Comparison of ENCODE assay signal across 24 mouse cellular contexts in the genomic region with DNA sequence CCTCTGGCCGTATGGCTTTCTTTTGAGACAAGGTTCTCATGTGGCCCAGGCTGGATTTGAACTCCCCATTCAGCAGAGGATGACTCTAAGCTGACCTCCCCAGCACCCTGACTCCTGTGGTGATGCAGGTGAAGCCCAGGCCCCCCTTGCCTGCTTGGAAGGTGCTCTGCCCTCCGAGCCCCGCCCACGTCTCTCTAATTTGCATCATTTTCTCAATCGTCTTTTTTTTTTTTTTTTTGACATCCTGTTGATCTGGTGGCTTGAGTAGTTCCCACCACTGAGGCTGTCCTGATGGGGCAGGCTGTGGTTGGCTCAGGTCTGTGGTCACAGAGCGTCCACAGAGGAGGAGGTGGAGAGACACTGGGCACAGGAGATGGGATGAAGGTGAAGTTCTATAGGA. TPM values are rescaled to one million over a fixed set of nuclear protein-coding genes. Genes with fewer than 3 reads are reported as not detected.
DNase-seq lines count a peak whose midpoint lies in the region; ATAC-seq and TF ChIP-seq lines count a peak whose summit lies in the region.
"Had no signal": no experiment of that assay in that cellular context is flagged by ENCODE, and none has a peak within 500 bp of the region (broad histone marks: within the 10 kb centered on the region; RNA-seq: fewer than 3 reads in every experiment).

No protein-coding gene starts in this region.

- H3K4me3 ChIP-seq in bone marrow, adult 2 months (replicated peaks; ENCODE audit: control insufficient read depth, low read depth, low read length) = no peak overlapping the region
- H3K4me3 ChIP-seq in kidney, embryonic 15.5 days (replicated peaks) = no peak overlapping the region
- H3K4me3 ChIP-seq: embryonic facial prominence, embryonic 15.5 days; limb, embryonic 15.5 days; megakaryocyte, embryonic 14.5 days; myocyte had no signal

- no peaks in the 10 kb centered on the region for H3K9me3 ChIP-seq in kidney, embryonic 15.5 days (replicated peaks)
- H3K9me3 ChIP-seq: embryonic facial prominence, embryonic 15.5 days; G1E; limb, embryonic 15.5 days; megakaryocyte, embryonic 14.5 days had no signal

- H3K36me3 ChIP-seq in kidney, embryonic 15.5 days = no peaks in the 10 kb centered on the region
- H3K36me3 ChIP-seq: embryonic facial prominence, embryonic 15.5 days; G1E; limb, embryonic 15.5 days had no signal

- TF ChIP-seq CTCF in bone marrow, adult 2 months (IDR thresholded peaks at IDR 0.05; ENCODE audit: control insufficient read depth, insufficient read depth, low read length) = no peak

- WGBS in bone marrow, adult 2 months = 18% methylated on average over 6 of the region's 6 CpGs
- 60% methylated on average over 6 of the region's 6 CpGs for WGBS in kidney, embryonic 15.5 days

- no peak overlapping the region for H3K9ac ChIP-seq in kidney, embryonic 15.5 days
- H3K9ac ChIP-seq: embryonic facial prominence, embryonic 15.5 days; limb, embryonic 15.5 days had no signal

- no peak overlapping the region for H3K4me2 ChIP-seq in kidney, embryonic 15.5 days
- H3K4me2 ChIP-seq: embryonic facial prominence, embryonic 15.5 days; heart, embryonic 11.5 days; limb, embryonic 15.5 days had no signal

- peak overlapping the region; percentile 12; the same call in 1 of the 2 replicates for H3K27ac ChIP-seq in bone marrow, adult 2 months (ENCODE audit: control insufficient read depth, insufficient read depth, low read depth, low read length, poor library complexity)
- H3K27ac ChIP-seq in kidney, embryonic 15.5 days = no peak overlapping the region
- H3K27ac ChIP-seq: embryonic facial prominence, embryonic 15.5 days; limb, embryonic 15.5 days had no signal

- ATAC-seq in neutrophil, adult 5-6 weeks (ENCODE audit: extremely low read depth, insufficient number of reproducible peaks, low FRiP score, poor library complexity, severe bottlenecking) = peak; percentile 34; the same call in 1 of the 2 replicates
- ATAC-seq in kidney, embryonic 15.5 days (replicated peaks; ENCODE audit: low FRiP score) = no peak
- ATAC-seq: forebrain, embryonic 16.5 days; lung, postnatal 0 days had no signal

- TF ChIP-seq POLR2A in bone marrow, adult 2 months (IDR thresholded peaks at IDR 0.05; ENCODE audit: borderline replicate concordance, control insufficient read depth, low read depth, low read length) = no peak

- peak; percentile 58 to 68 for DNase-seq in spleen, adult 18-20 months
- no peak for DNase-seq in spleen, adult 12 weeks (ENCODE audit: low spot score)
- peak; percentile 72 for DNase-seq in CD4-positive helper T cell, adult 2 months (ENCODE audit: low read depth, low spot score)
- DNase-seq in cerebellum, adult 11-12 months = no peak
- DNase-seq in gastrocnemius, adult 18-20 months (ENCODE audit: low spot score) = no peak
- DNase-seq: adrenal gland, postnatal 25 days; cerebellum, adult 18-20 months; cerebellum, postnatal 25 days; heart, postnatal 10 days; kidney, adult 9 months; midbrain, embryonic 14.5 days; thymus, adult 2 months had no signal

- peaks cover 40% of the 10 kb centered on the region for H3K27me3 ChIP-seq in kidney, embryonic 15.5 days

- peaks cover 3% of the 10 kb centered on the region; the same call in 1 of the 2 replicates for H3K4me1 ChIP-seq in bone marrow, adult 2 months (ENCODE audit: control insufficient read depth, insufficient read depth, low read length)
- H3K4me1 ChIP-seq in kidney, embryonic 15.5 days = peaks cover 16% of the 10 kb centered on the region

RNA-seq across cellular contexts. Expression of a gene that starts 25.3 kb away (rescaled TPM):
- not detected in 2 replicates for polyA plus RNA-seq in bone marrow, adult 2 months (2011; ENCODE audit: insufficient read depth, insufficient read length, low replicate concordance, missing spikeins)
- not detected in 2 replicates for total RNA-seq in neutrophil, adult 5-6 weeks (2017)
- 5.0 and 5.6 TPM in 2 replicates for polyA plus RNA-seq in kidney, embryonic 15.5 days (2015; fragmentation: Nextera tagmentation; extraction: Ambion mirVana)
- 1 to 10 TPM; 2.3 to 2.5 TPM for total RNA-seq in gastrocnemius, adult 18-20 months (2021)

RNA-seq across cellular contexts. Expression of a gene that starts 36.0 kb away (rescaled TPM):
- polyA plus RNA-seq in bone marrow, adult 2 months (2011; ENCODE audit: insufficient read depth, insufficient read length, low replicate concordance, missing spikeins) = not detected in 2 replicates
- total RNA-seq in neutrophil, adult 5-6 weeks (2017) = not detected in 2 replicates
- 0.19 and 0.23 TPM in 2 replicates for polyA plus RNA-seq in kidney, embryonic 15.5 days (2015; fragmentation: Nextera tagmentation; extraction: Ambion mirVana)
- under 1 TPM in 1 of 2 experiments, not detected in 1; 0.07 TPM for total RNA-seq in gastrocnemius, adult 18-20 months (2021)
- total RNA-seq: heart, postnatal 10 days had no signal
- polyA plus RNA-seq: liver, embryonic 16.5 days; lung, postnatal 0 days had no signal

RNA-seq across cellular contexts. Expression of a gene that starts 47.8 kb away (rescaled TPM):
- 3.7 and 3.9 TPM in 2 replicates for polyA plus RNA-seq in bone marrow, adult 2 months (2011; ENCODE audit: insufficient read depth, insufficient read length, low replicate concordance, missing spikeins)
- 8.6 and 19.5 TPM in 2 replicates for total RNA-seq in neutrophil, adult 5-6 weeks (2017)
- polyA plus RNA-seq in kidney, embryonic 15.5 days (2015; fragmentation: Nextera tagmentation; extraction: Ambion mirVana) = 13.7 and 16.3 TPM in 2 replicates
- 10 to 100 TPM; 13.7 TPM for total RNA-seq in gastrocnemius, adult 18-20 months (2021)

RNA-seq across cellular contexts. Expression of a gene that starts 59.6 kb away (rescaled TPM):
- polyA plus RNA-seq in bone marrow, adult 2 months (2011; ENCODE audit: insufficient read depth, insufficient read length, low replicate concordance, missing spikeins) = 6.3 and 17.9 TPM in 2 replicates
- total RNA-seq in neutrophil, adult 5-6 weeks (2017) = 59.9 and 63.2 TPM in 2 replicates
- polyA plus RNA-seq in kidney, embryonic 15.5 days (2015; fragmentation: Nextera tagmentation; extraction: Ambion mirVana) = 18.0 and 20.8 TPM in 2 replicates
- 10 to 100 TPM; 17.3 to 25.0 TPM for total RNA-seq in gastrocnemius, adult 18-20 months (2021)

Comparison
In these comparisons a context has a peak if more than half of its experiments do, and no peak if none do; other contexts are left out.
1. DNase-seq: peak in spleen, adult 18-20 months (2 of 2) and CD4-positive helper T cell, adult 2 months (single experiment); none in spleen, adult 12 weeks (single experiment), cerebellum, adult 11-12 months (single experiment) and gastrocnemius, adult 18-20 months (single experiment).